Mouse (Mus musculus): ENCODE measurements around the gene Gm10271.

DNA sequence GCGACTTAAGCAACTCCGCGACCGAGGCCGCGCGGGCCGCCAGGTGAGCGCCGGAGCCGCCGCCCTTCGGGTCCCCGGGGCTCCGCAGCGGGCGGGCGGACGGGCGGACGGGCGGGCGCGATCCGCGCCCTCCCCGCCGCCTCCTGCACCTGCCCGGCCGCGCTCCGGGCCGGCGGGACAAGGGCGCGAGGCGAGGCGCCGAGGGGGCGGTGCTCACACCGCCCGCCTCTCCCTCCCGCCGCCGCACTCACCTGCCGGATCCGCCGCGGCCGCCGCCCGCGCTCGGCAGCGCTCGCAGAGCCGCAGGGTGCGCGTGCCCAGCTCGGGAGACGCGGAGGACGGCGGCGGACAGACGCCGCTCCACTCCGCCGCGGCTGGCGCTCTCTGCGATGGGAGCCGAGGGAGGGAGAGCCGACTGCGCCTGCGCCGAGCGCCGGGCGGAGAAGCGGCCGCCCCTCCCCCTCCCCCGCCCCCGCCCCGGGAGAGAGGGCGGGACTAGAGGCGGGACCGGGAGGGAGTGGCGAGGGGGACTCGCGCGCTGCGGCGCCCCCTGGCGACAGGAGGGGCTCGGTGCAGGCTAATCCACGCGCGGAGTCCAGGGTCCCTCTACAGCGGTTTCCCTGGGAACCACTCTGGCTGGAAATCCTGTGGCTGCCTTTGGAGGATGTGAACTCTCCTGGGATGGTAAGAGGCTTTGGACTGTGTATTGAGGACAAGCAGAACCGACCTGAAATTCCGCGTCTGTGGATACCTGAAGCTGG lies 22.2 kb downstream of the Gm10271 start, which contains the start of gene Rab3ip:
- peak; percentile 83 for TF ChIP-seq CTCF (IDR thresholded peaks at IDR 0.05; ENCODE audit: control insufficient read depth, insufficient read depth, insufficient replicate concordance, low read depth, low read length)
- TF ChIP-seq POLR2A (IDR thresholded peaks at IDR 0.05; ENCODE audit: control insufficient read depth, low read depth, low read length) = peak; percentile 40; the same call in 1 of the 2 replicates
